Mouse (Mus musculus) lung, postnatal 25 days (tissue): Measurements from ENCODE around the gene Tapt1.

Experiments used
- DNase-seq: peaks from one replicate; pipeline ENCODE4 v3.0.0; 2022; ENCODE audit warnings: low spot score

Tapt1 gene

GRCm38 (mm10) chr5:44197806-44198205 lies 28.6 kb downstream of the Tapt1 start:
- DNase-seq, result no peak

GRCm38 (mm10) chr5:44196167-44196566 lies 30.3 kb downstream of the Tapt1 start:
- no peak for DNase-seq

GRCm38 (mm10) chr5:44187370-44187769 lies 39.1 kb downstream of the Tapt1 start:
- no peak for DNase-seq

GRCm38 (mm10) chr5:44181669-44182068 lies 44.8 kb downstream of the Tapt1 start:
- peak; percentile 46 for DNase-seq

- DNase-seq, result no peak
Observed at GRCm38 (mm10) chr5:44180450-44180849, 46.0 kb downstream of the Tapt1 start.

GRCm38 (mm10) chr5:44174046-44174445 lies 52.4 kb downstream of the Tapt1 start:
- DNase-seq, result no peak

GRCm38 (mm10) chr5:44166866-44167265 lies 59.6 kb downstream of the Tapt1 start:
- DNase-seq, result no peak

- DNase-seq, result peak; percentile 13
Observed at GRCm38 (mm10) chr5:44165854-44166253, 60.6 kb downstream of the Tapt1 start.

GRCm38 (mm10) chr5:44164233-44164776 lies 62.1 kb downstream of the Tapt1 start:
- no peak for DNase-seq

GRCm38 (mm10) chr5:44163318-44163717 lies 63.1 kb downstream of the Tapt1 start:
- DNase-seq, result no peak

GRCm38 (mm10) chr5:44162786-44163185 lies 63.6 kb downstream of the Tapt1 start:
- no peak for DNase-seq

GRCm38 (mm10) chr5:44159679-44160438 lies 66.6 kb downstream of the Tapt1 start:
- DNase-seq, result no peak

- DNase-seq, result no peak
Observed at GRCm38 (mm10) chr5:44159231-44159630, 67.2 kb downstream of the Tapt1 start.

- DNase-seq, result no peak
Observed at GRCm38 (mm10) chr5:44158458-44158857, 68.0 kb downstream of the Tapt1 start.

- no peak for DNase-seq
Observed at GRCm38 (mm10) chr5:44157760-44158159, 68.7 kb downstream of the Tapt1 start.

- peak; percentile 47 for DNase-seq
Observed at GRCm38 (mm10) chr5:44153050-44153449, 73.4 kb downstream of the Tapt1 start.

GRCm38 (mm10) chr5:44151327-44152051 lies 74.9 kb downstream of the Tapt1 start:
- DNase-seq, result peak; percentile 59

GRCm38 (mm10) chr5:44147732-44148131 lies 78.7 kb downstream of the Tapt1 start:
- DNase-seq, result no peak

GRCm38 (mm10) chr5:44146437-44147332 lies 79.7 kb downstream of the Tapt1 start:
- DNase-seq, result no peak

- DNase-seq, result no peak
Observed at GRCm38 (mm10) chr5:44143467-44144235, 82.8 kb downstream of the Tapt1 start.

GRCm38 (mm10) chr5:44127487-44127886 lies 98.9 kb downstream of the Tapt1 start:
- no peak for DNase-seq
